Mouse (Mus musculus): ENCODE measurements around the gene Clip1.

- no peak for TF ChIP-seq GATA1 (IDR thresholded peaks at IDR 0.05; ENCODE audit: borderline replicate concordance, low read length)
- TF ChIP-seq FLI1 (IDR thresholded peaks at IDR 0.05; ENCODE audit: low read length) = no peak
Observed at GRCm38 (mm10) chr5:123671473-123671820, 13.0 kb downstream of the Clip1 start.

All from megakaryocyte, embryonic 14.5 days (primary cell).